Mouse (Mus musculus): ENCODE data around the gene Cubn. TPM values are rescaled to one million over a fixed set of nuclear protein-coding genes. Genes with fewer than 3 reads are reported as not detected.

Cubn gene
- polyA plus RNA-seq, 1 experiment from 2014 or later = 0.05 TPM

DNA sequence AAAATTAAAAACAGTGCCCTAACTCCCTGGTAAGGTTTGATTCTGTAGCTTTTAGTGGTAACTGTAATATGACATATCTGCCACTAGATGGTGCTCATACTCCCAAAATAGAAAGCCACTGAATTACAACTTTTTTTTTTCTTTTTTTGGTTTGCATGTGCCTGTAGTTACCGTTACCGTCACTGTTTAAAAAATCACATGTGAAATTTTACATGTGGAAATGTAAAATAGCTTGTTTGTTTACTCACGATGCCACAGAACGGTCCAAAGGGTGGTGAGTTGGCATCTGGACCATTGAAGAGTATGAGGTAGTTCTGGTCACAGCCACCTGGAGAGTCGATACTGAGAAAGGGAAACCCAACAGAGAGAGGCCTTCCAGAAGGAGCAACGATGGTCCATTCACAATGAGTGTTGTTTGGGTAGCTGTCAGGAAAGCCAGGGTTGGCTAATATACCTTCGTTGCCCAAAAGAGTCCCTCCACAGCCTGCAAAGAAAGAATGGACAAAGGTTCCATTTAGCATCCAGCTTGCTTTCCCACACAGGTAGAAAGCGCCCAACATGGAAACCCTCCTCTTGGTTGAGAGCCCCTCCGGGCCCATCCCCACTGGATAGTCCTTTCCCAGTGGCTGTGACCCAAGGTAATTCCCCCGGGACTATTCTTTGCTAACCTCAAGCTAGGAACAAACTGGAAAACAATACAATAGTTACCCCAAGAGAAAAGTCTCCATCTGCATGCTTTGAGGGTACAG is 213.3 kb downstream of the Cubn start:
- no peaks in the 10 kb centered on the region for H3K36me3 ChIP-seq (ENCODE audit: control insufficient read depth, insufficient read depth, low read length)
- 56% methylated on average over 10 of the region's 10 CpGs for WGBS
- no peaks in the 10 kb centered on the region for H3K4me1 ChIP-seq (replicated peaks; ENCODE audit: control insufficient read depth, insufficient read depth)
- H3K9ac ChIP-seq (ENCODE audit: low read length) = no peak overlapping the region
- ATAC-seq (ENCODE audit: low FRiP score, low TSS enrichment) (0 out of 2 replicates have a peak, but pooled peaks have one; percentile 35), DNase-seq (ENCODE audit: low spot score) (no peak)
- H3K27ac ChIP-seq (replicated peaks) = no peak overlapping the region
- H3K4me2 ChIP-seq (replicated peaks; ENCODE audit: low read depth) = no peak overlapping the region
- TF ChIP-seq EP300 (optimal IDR thresholded peaks at IDR 0.05) (no peak), CTCF (IDR thresholded peaks at IDR 0.05; ENCODE audit: low read depth) (peak; percentile 84)
- H3K9me3 ChIP-seq (ENCODE audit: control insufficient read depth, low read length) = no peaks in the 10 kb centered on the region
- H3K27me3 ChIP-seq (ENCODE audit: control insufficient read depth, insufficient read depth, low read length) = no peaks in the 10 kb centered on the region
- H3K4me3 ChIP-seq (ENCODE audit: low read depth, low read length) = no peak overlapping the region

DNA sequence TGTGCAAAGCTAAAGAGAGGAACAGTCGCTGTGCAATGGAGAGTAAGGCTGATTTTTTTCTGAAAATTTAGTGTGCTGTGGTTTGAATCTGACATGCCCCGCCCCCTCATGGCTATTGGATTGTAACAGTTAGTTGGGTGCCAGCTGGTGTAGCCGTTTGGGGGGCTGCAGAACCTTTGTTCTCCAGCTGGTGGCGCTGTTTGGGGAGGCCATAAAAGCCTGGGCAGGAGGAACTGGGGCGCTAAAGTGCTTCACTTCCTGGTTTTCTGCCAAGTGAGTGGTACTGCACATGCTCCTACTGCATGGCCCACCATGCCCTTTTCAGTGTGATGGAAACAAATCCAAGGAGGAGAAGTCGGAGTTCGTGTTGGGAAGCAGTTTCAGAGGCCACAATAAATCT is 215.7 kb downstream of the Cubn start:
- no peak overlapping the region for H3K4me3 ChIP-seq (ENCODE audit: low read depth, low read length)
- no peak for ATAC-seq (ENCODE audit: low FRiP score, low TSS enrichment)
- no peaks in the 10 kb centered on the region for H3K9me3 ChIP-seq (ENCODE audit: control insufficient read depth, low read length)
- H3K27ac ChIP-seq (replicated peaks) = no peak overlapping the region
- no peaks in the 10 kb centered on the region for H3K4me1 ChIP-seq (replicated peaks; ENCODE audit: control insufficient read depth, insufficient read depth)
- TF ChIP-seq CTCF (IDR thresholded peaks at IDR 0.05; ENCODE audit: low read depth) (peak; percentile 52), EP300 (optimal IDR thresholded peaks at IDR 0.05) (no peak)
- peak; percentile 21 for DNase-seq (ENCODE audit: low spot score)
- no peaks in the 10 kb centered on the region for H3K27me3 ChIP-seq (ENCODE audit: control insufficient read depth, insufficient read depth, low read length)
- WGBS = 55% methylated on average over 7 of the region's 7 CpGs
- no peak overlapping the region for H3K4me2 ChIP-seq (replicated peaks; ENCODE audit: low read depth)
- no peaks in the 10 kb centered on the region for H3K36me3 ChIP-seq (ENCODE audit: control insufficient read depth, insufficient read depth, low read length)
- no peak overlapping the region for H3K9ac ChIP-seq (ENCODE audit: low read length)

GRCm38 (mm10) chr2:13271165-13271957 is 220.3 kb downstream of the Cubn start, which contains the start of gene Rsu1:
Gene Rsu1, minus strand, starts transcription at chr2:13271415.
- H3K4me3 ChIP-seq (ENCODE audit: low read depth, low read length) = peak within 1 kb of the TSS; percentile 61
- DNase-seq (ENCODE audit: low spot score) (peak; percentile 95), ATAC-seq (ENCODE audit: low FRiP score, low TSS enrichment) (peak; percentile 99)
- H3K4me2 ChIP-seq (replicated peaks; ENCODE audit: low read depth) = peak within 1 kb of the TSS; percentile 75
- peak within 1 kb of the TSS; percentile 69 for H3K27ac ChIP-seq (replicated peaks)
- H3K9me3 ChIP-seq (ENCODE audit: control insufficient read depth, low read length) = no peaks in the 10 kb centered on the region
- no peaks in the 10 kb centered on the region for H3K4me1 ChIP-seq (replicated peaks; ENCODE audit: control insufficient read depth, insufficient read depth)
- TF ChIP-seq EP300 (optimal IDR thresholded peaks at IDR 0.05) (no peak), CTCF (IDR thresholded peaks at IDR 0.05; ENCODE audit: low read depth) (no peak; the same call in 1 of the 2 replicates)
- peak within 1 kb of the TSS; percentile 72 for H3K9ac ChIP-seq (ENCODE audit: low read length)
- WGBS = under 1% methylated on average over 37 of the region's 37 CpGs
- no peaks in the 10 kb centered on the region for H3K27me3 ChIP-seq (ENCODE audit: control insufficient read depth, insufficient read depth, low read length)
- H3K36me3 ChIP-seq (ENCODE audit: control insufficient read depth, insufficient read depth, low read length) = no peaks in the 10 kb centered on the region

DNA sequence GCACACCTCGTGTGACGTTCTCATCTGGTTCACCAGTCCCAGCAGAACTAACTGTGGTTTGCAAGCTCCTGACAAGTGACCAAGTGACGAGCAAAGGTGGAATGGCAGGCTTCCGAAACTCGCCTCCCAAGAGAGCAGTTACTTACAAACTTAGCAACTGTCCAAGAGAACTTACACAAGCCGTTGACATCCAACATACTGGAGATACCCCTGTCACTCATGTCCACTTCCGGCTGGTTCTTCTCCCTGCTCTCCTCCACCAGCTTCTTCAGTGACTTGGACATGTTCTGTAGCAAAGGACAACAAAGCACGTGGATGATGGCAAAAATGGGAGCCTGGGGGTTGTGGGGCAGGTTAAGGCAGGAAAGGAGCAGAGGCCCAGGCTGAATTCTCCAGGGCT is 220.9 kb downstream of the Cubn start:
- Histone ChIP-seq H3K36me3 (ENCODE audit: control insufficient read depth, insufficient read depth, low read length) (no peaks in the 10 kb centered on the region), H3K9ac (ENCODE audit: low read length) (peak overlapping the region; percentile 57), H3K4me2 (replicated peaks; ENCODE audit: low read depth) (peak overlapping the region; percentile 75), H3K4me1 (replicated peaks; ENCODE audit: control insufficient read depth, insufficient read depth) (no peaks in the 10 kb centered on the region), H3K27me3 (ENCODE audit: control insufficient read depth, insufficient read depth, low read length) (no peaks in the 10 kb centered on the region), H3K9me3 (ENCODE audit: control insufficient read depth, low read length) (no peaks in the 10 kb centered on the region), H3K4me3 (ENCODE audit: low read depth, low read length) (peak overlapping the region; percentile 61), H3K27ac (replicated peaks) (peak overlapping the region; percentile 69)
- DNase-seq (ENCODE audit: low spot score) (no peak), ATAC-seq (ENCODE audit: low FRiP score, low TSS enrichment) (no peak; the same call in 1 of the 2 replicates)
- TF ChIP-seq CTCF (IDR thresholded peaks at IDR 0.05; ENCODE audit: low read depth) (no peak), EP300 (optimal IDR thresholded peaks at IDR 0.05) (no peak)
- WGBS = 19% methylated on average over 8 of the region's 8 CpGs

DNA sequence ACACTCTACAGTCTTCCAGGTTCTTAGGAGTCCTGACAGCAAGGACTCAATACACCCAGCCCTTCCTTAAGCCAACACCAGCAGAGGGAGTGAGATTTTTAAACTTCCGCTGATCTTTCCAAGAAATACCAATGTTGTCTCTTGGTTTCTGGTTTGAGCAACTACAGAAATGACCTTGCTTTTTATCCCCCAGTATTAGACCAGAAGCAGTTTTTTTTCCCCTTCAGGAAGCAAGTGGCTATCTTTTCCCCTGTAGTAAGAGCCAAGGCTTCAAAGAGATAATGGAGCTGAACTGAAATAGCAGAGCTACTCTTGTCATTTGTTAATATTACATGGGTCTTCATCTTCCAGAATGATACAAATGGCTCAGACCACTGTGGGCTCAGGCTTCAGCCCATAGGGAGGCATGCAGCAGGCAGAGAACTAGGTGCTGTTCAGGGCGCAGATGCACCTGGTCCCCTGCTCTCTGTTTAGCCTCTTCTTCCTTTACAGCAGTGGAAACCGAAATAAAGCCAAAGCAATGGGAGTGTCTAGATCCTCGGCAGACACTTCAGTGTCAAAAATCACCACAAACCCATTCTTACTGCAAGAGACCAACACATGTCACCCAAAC is 222.8 kb downstream of the Cubn start:
- DNase-seq (ENCODE audit: low spot score) (no peak), ATAC-seq (ENCODE audit: low FRiP score, low TSS enrichment) (no peak)
- no peaks in the 10 kb centered on the region for H3K9me3 ChIP-seq (ENCODE audit: control insufficient read depth, low read length)
- no peak overlapping the region for H3K27ac ChIP-seq (replicated peaks)
- TF ChIP-seq EP300 (optimal IDR thresholded peaks at IDR 0.05) = no peak
- no peak for TF ChIP-seq CTCF (IDR thresholded peaks at IDR 0.05; ENCODE audit: low read depth)
- H3K27me3 ChIP-seq (ENCODE audit: control insufficient read depth, insufficient read depth, low read length) = no peaks in the 10 kb centered on the region
- WGBS = 84% methylated on average over 4 of the region's 4 CpGs
- no peak overlapping the region for H3K4me3 ChIP-seq (ENCODE audit: low read depth, low read length)
- H3K4me2 ChIP-seq (replicated peaks; ENCODE audit: low read depth) = no peak overlapping the region
- no peaks in the 10 kb centered on the region for H3K4me1 ChIP-seq (replicated peaks; ENCODE audit: control insufficient read depth, insufficient read depth)
- H3K9ac ChIP-seq (ENCODE audit: low read length) = no peak overlapping the region
- no peaks in the 10 kb centered on the region; the same call in 1 of the 2 replicates for H3K36me3 ChIP-seq (ENCODE audit: control insufficient read depth, insufficient read depth, low read length)
